Mouse (Mus musculus) embryonic fibroblast, embryonic 13.5 days (primary cell): Measurements from ENCODE around the gene Zbbx. TPM values are rescaled to one million over a fixed set of nuclear protein-coding genes. Genes with fewer than 3 reads are reported as not detected.
A peak's percentile ranks its signal among the peaks of the same experiment; 100 is the strongest.

Experiments
- H3K27ac ChIP-seq: 2 replicates; pipeline ENCODE4 v1.5.1; 2012; ENCODE audit warnings: low read length, control low read depth, inconsistent platforms; ENCODE audit not compliant: insufficient read depth
- H3K4me1 ChIP-seq: 2 replicates; pipeline ENCODE4 v1.6.1; 2011; ENCODE audit warnings: low read length; ENCODE audit not compliant: control insufficient read depth, insufficient read depth
- H3K4me3 ChIP-seq: 2 replicates; pipeline ENCODE4 v1.5.1; 2011; ENCODE audit warnings: mild to moderate bottlenecking, control low read depth, low read length; ENCODE audit not compliant: insufficient read depth
- CTCF ChIP-seq: IDR thresholded peaks from 2 replicates; pipeline ENCODE4 v1.5.1; 2011; ENCODE audit warnings: mild to moderate bottlenecking, control low read depth, low read length, moderate library complexity, borderline replicate concordance; ENCODE audit not compliant: insufficient read depth
- POLR2A ChIP-seq: IDR thresholded peaks from 2 replicates; pipeline ENCODE4 v1.6.1; 2011; ENCODE audit warnings: low read depth, mild to moderate bottlenecking, control low read depth, low read length, moderate library complexity
- polyA plus RNA-seq: library from polyadenylated mRNA; stranded (reverse); fragments of >200 nt; gene quantifications from 2 replicates; pipeline ENCODE4 v1.2.4, GENCODE M21; 2011; ENCODE audit warnings: low read depth; ENCODE audit not compliant: missing spikeins, insufficient read length

Zbbx gene
- polyA plus RNA-seq: not detected in 2 replicates

- no peaks in the 10 kb centered on the region for H3K4me1 ChIP-seq
- H3K4me3 ChIP-seq: no peak within 1 kb of the TSS
- TF ChIP-seq POLR2A: no peak
- TF ChIP-seq CTCF: no peak
- H3K27ac ChIP-seq: no peak within 1 kb of the TSS
Observed at GRCm38 (mm10) chr3:75164838-75165496, at the start of gene Zbbx. Gene Zbbx, minus strand, starts transcription at chr3:75165034.

- Histone ChIP-seq H3K4me1 (no peaks in the 10 kb centered on the region), H3K4me3 (no peak overlapping the region), H3K27ac (no peak overlapping the region)
- no peak for TF ChIP-seq POLR2A
- peak; percentile 70; the same call in 1 of the 2 replicates for TF ChIP-seq CTCF
Observed at GRCm38 (mm10) chr3:75202808-75203503, 38.1 kb upstream of the Zbbx start.

GRCm38 (mm10) chr3:75182606-75183005 is 17.8 kb upstream of the Zbbx start:
- Histone ChIP-seq H3K4me1 (no peaks in the 10 kb centered on the region), H3K4me3 (no peak overlapping the region)
- TF ChIP-seq CTCF (no peak), POLR2A (no peak)

GRCm38 (mm10) chr3:75141876-75142275 is 23.0 kb downstream of the Zbbx start:
- TF ChIP-seq CTCF: no peak
- TF ChIP-seq POLR2A: no peak
- no peak overlapping the region for H3K4me3 ChIP-seq
- no peaks in the 10 kb centered on the region for H3K4me1 ChIP-seq
- no peak overlapping the region for H3K27ac ChIP-seq

More at GRCm38 (mm10) chr3:75182606-75183005, 17.8 kb upstream of the Zbbx start:
- no peak overlapping the region for H3K27ac ChIP-seq

- no peak for TF ChIP-seq CTCF
- TF ChIP-seq POLR2A: no peak
Observed at GRCm38 (mm10) chr3:75104867-75105266, 60.0 kb downstream of the Zbbx start.

DNA sequence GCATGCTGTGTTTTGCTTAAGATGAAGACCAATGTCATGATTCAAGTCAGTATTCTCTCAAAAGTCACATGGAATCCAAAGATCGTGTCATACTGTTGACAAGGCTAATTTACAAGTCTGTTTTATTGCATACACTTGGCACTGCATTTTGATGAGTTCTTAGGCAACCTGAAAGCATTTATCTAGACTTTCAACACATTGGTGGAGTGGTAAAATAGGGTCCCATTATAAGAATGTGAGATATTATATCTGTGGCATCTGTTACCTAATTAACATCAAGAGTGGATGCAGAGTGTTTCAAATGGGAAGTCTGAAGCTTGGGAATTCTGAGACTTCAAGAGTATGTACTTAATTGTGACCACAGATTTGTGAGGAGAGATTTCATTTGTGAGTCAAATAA is 79.1 kb downstream of the Zbbx start:
- no peaks in the 10 kb centered on the region for H3K4me1 ChIP-seq
- TF ChIP-seq POLR2A (no peak), CTCF (no peak)
- no peak overlapping the region for H3K27ac ChIP-seq
- no peak overlapping the region for H3K4me3 ChIP-seq

More at GRCm38 (mm10) chr3:75104867-75105266, 60.0 kb downstream of the Zbbx start:
- H3K4me3 ChIP-seq: no peak overlapping the region
- H3K27ac ChIP-seq: no peak overlapping the region
- H3K4me1 ChIP-seq: no peaks in the 10 kb centered on the region

GRCm38 (mm10) chr3:75078906-75079305 is 85.9 kb downstream of the Zbbx start:
- no peaks in the 10 kb centered on the region for H3K4me1 ChIP-seq
- H3K27ac ChIP-seq: no peak overlapping the region
- no peak overlapping the region for H3K4me3 ChIP-seq
- TF ChIP-seq POLR2A (no peak), CTCF (no peak)

DNA sequence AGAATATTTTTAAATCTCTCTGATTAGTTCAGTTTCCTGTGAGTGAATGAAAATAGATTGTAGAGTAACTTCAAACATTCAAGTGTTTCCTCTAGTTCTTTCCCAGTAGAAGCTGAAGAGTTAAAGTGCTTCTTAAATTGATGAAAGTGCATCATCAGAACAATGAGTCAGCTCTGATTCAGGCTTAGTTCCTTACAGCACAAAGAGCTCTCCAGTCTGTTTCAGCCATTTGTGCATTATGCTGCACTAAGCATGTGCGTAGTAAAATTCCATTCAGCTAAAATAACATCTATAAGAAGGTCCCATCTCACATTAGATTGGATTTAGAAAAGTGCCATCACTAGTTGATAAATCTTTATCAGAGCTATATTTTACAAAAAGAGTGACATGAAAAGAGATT is 155.1 kb downstream of the Zbbx start:
- Histone ChIP-seq H3K27ac (no peak overlapping the region), H3K4me1 (no peaks in the 10 kb centered on the region), H3K4me3 (no peak overlapping the region)
- no peak for TF ChIP-seq CTCF

Other genes starting within 250 kb of the Zbbx start
- not detected in 2 replicates for gene Serpini2, start 105.0 kb upstream of the Zbbx start, polyA plus RNA-seq